Mouse (Mus musculus) liver, embryonic 15.5 days (tissue): ENCODE results near the gene Smurf2. TPM values are rescaled to one million over a fixed set of nuclear protein-coding genes. Genes with fewer than 3 reads are reported as not detected.

Experiments
- ATAC-seq: fragments of 200-750 bp; cut with Nextera tagmentation; 2 replicates; pipeline ENCODE4 v1.8.0; 2017; ENCODE audit warnings: moderate number of reproducible peaks, mild to moderate bottlenecking, moderate library complexity; ENCODE audit not compliant: insufficient read depth
- H3K27ac ChIP-seq: fragments of 300-500 bp; sonication (generic); replicated peaks from 2 replicates; pipeline ENCODE4 v1.5.1; 2015; ENCODE audit warnings: mild to moderate bottlenecking, inconsistent platforms
- H3K27me3 ChIP-seq: fragments of 300-500 bp; sonication (generic); 2 replicates; pipeline ENCODE4 v1.6.1; 2015; ENCODE audit warnings: mild to moderate bottlenecking, inconsistent platforms
- H3K36me3 ChIP-seq: fragments of 300-500 bp; sonication (generic); replicated peaks from 2 replicates; pipeline ENCODE4 v1.6.1; 2015; ENCODE audit warnings: moderate library complexity, mild to moderate bottlenecking, inconsistent platforms
- H3K4me1 ChIP-seq: fragments of 300-500 bp; sonication (generic); replicated peaks from 2 replicates; pipeline ENCODE4 v1.6.1; 2015; ENCODE audit warnings: inconsistent platforms
- H3K4me2 ChIP-seq: fragments of 300-500 bp; sonication (generic); 2 replicates; pipeline ENCODE4 v1.6.1; 2015; ENCODE audit warnings: moderate library complexity, mild to moderate bottlenecking, inconsistent platforms
- H3K4me3 ChIP-seq: fragments of 300-500 bp; sonication (generic); replicated peaks from 2 replicates; pipeline ENCODE4 v1.5.1; 2015; ENCODE audit warnings: mild to moderate bottlenecking, inconsistent platforms
- H3K9ac ChIP-seq: fragments of 300-500 bp; sonication (generic); 2 replicates; pipeline ENCODE4 v1.6.1; 2015; ENCODE audit warnings: moderate library complexity, mild to moderate bottlenecking, inconsistent platforms
- H3K9me3 ChIP-seq: fragments of 300-500 bp; sonication (generic); replicated peaks from 2 replicates; pipeline ENCODE4 v1.6.1; 2016; ENCODE audit warnings: inconsistent platforms
- WGBS: fragments of 180-500 bp; shearing (Covaris S2); methylation state at CpG from one replicate; pipeline ENCODE4 v1.1.7; 2015; ENCODE audit warnings: mixed read lengths; ENCODE audit not compliant: insufficient replicate concordance; 5-methylcytosine and 5-hydroxymethylcytosine counted together
- polyA plus RNA-seq: library from polyadenylated mRNA; unstranded; fragments of >200 nt; fragmentation: Nextera tagmentation; extraction: Ambion mirVana; gene quantifications from 2 replicates; pipeline ENCODE4 v1.2.1, GENCODE M21; 2015

The Smurf2 gene
- polyA plus RNA-seq, 1 experiment from 2014 or later, result 2.7 TPM

- H3K4me3 ChIP-seq, result no peak overlapping the region
- 63% methylated on average over 9 of the region's 9 CpGs for WGBS
- H3K36me3 ChIP-seq, result no peaks in the 10 kb centered on the region
- peaks cover 15% of the 10 kb centered on the region for H3K4me1 ChIP-seq
- no peak overlapping the region for H3K27ac ChIP-seq
- no peak for ATAC-seq
- H3K27me3 ChIP-seq, result no peaks in the 10 kb centered on the region
- no peaks in the 10 kb centered on the region for H3K9me3 ChIP-seq
- no peak overlapping the region for H3K4me2 ChIP-seq
- no peak overlapping the region for H3K9ac ChIP-seq
These were observed 33.6 kb upstream of the Smurf2 start for GRCm38 (mm10) chr11:106954116-106954515.

- H3K4me3 ChIP-seq, result no peak overlapping the region
- H3K4me2 ChIP-seq, result no peak overlapping the region
- no peak overlapping the region for H3K9ac ChIP-seq
- no peaks in the 10 kb centered on the region for H3K9me3 ChIP-seq
- no peaks in the 10 kb centered on the region; the same call in 1 of the 2 replicates for H3K4me1 ChIP-seq
- 19% methylated on average over 5 of the region's 5 CpGs for WGBS
- H3K36me3 ChIP-seq, result no peaks in the 10 kb centered on the region
- ATAC-seq, result no peak
- H3K27me3 ChIP-seq, result 0 out of 2 replicates have a peak, but pooled peaks cover 5% of the 10 kb centered on the region
- no peak overlapping the region for H3K27ac ChIP-seq
These were observed 16.8 kb upstream of the Smurf2 start for GRCm38 (mm10) chr11:106937306-106937705.

GRCm38 (mm10) chr11:106930366-106930765 is 9.9 kb upstream of the Smurf2 start:
- Histone ChIP-seq H3K4me3 (no peak overlapping the region), H3K4me2 (no peak overlapping the region), H3K36me3 (no peaks in the 10 kb centered on the region), H3K27me3 (no peaks in the 10 kb centered on the region), H3K9ac (no peak overlapping the region), H3K4me1 (peaks cover 3% of the 10 kb centered on the region; the same call in 1 of the 2 replicates), H3K9me3 (no peaks in the 10 kb centered on the region; the same call in 1 of the 2 replicates), H3K27ac (no peak overlapping the region)
- 78% methylated on average over 9 of the region's 9 CpGs for WGBS
- ATAC-seq, result no peak

- Histone ChIP-seq H3K4me2 (no peak overlapping the region), H3K27me3 (no peaks in the 10 kb centered on the region), H3K9me3 (no peaks in the 10 kb centered on the region; the same call in 1 of the 2 replicates), H3K36me3 (no peaks in the 10 kb centered on the region), H3K4me3 (no peak overlapping the region), H3K9ac (no peak overlapping the region), H3K4me1 (peaks cover 3% of the 10 kb centered on the region; the same call in 1 of the 2 replicates), H3K27ac (no peak overlapping the region)
- WGBS, result 55% methylated on average over 2 of the region's 2 CpGs
- ATAC-seq, result no peak
These were observed 8.4 kb upstream of the Smurf2 start for GRCm38 (mm10) chr11:106928935-106929334.

- Histone ChIP-seq H3K9me3 (no peaks in the 10 kb centered on the region; the same call in 1 of the 2 replicates), H3K4me2 (no peak overlapping the region), H3K27ac (no peak overlapping the region), H3K9ac (no peak overlapping the region), H3K36me3 (no peaks in the 10 kb centered on the region), H3K4me3 (no peak overlapping the region), H3K4me1 (peaks cover 3% of the 10 kb centered on the region; the same call in 1 of the 2 replicates), H3K27me3 (no peaks in the 10 kb centered on the region)
- no peak for ATAC-seq
- 77% methylated on average over 5 of the region's 5 CpGs for WGBS
These were observed 7.4 kb upstream of the Smurf2 start for GRCm38 (mm10) chr11:106927950-106928349.

- Histone ChIP-seq H3K27ac (no peak overlapping the region), H3K9ac (no peak overlapping the region), H3K4me3 (no peak overlapping the region), H3K27me3 (no peaks in the 10 kb centered on the region), H3K4me1 (peaks cover 3% of the 10 kb centered on the region; the same call in 1 of the 2 replicates), H3K4me2 (no peak overlapping the region), H3K36me3 (no peaks in the 10 kb centered on the region), H3K9me3 (no peaks in the 10 kb centered on the region; the same call in 1 of the 2 replicates)
- WGBS, result 77% methylated on average over 5 of the region's 5 CpGs
- no peak for ATAC-seq
These were observed 6.7 kb upstream of the Smurf2 start for GRCm38 (mm10) chr11:106927226-106927625.

- H3K27ac ChIP-seq, result no peak overlapping the region
- H3K4me2 ChIP-seq, result no peak overlapping the region
- 67% methylated on average over 4 of the region's 4 CpGs for WGBS
- H3K9ac ChIP-seq, result no peak overlapping the region
- no peaks in the 10 kb centered on the region for H3K36me3 ChIP-seq
- no peak overlapping the region for H3K4me3 ChIP-seq
- ATAC-seq, result no peak
- peaks cover 3% of the 10 kb centered on the region; the same call in 1 of the 2 replicates for H3K4me1 ChIP-seq
- H3K9me3 ChIP-seq, result no peaks in the 10 kb centered on the region; the same call in 1 of the 2 replicates
- no peaks in the 10 kb centered on the region for H3K27me3 ChIP-seq
These were observed 6.2 kb upstream of the Smurf2 start for GRCm38 (mm10) chr11:106926732-106927131.

- Histone ChIP-seq H3K27ac (peak overlapping the region; percentile 87), H3K4me1 (peaks cover 32% of the 10 kb centered on the region), H3K4me2 (peak overlapping the region; percentile 96), H3K27me3 (no peaks in the 10 kb centered on the region), H3K9ac (peak overlapping the region; percentile 87), H3K9me3 (no peaks in the 10 kb centered on the region), H3K4me3 (peak overlapping the region; percentile 88), H3K36me3 (no peaks in the 10 kb centered on the region)
- 2% methylated on average over 81 of the region's 87 CpGs for WGBS
- peak; percentile 71 for ATAC-seq
These were observed 634 bp downstream of the Smurf2 start for GRCm38 (mm10) chr11:106919612-106920550.

- Histone ChIP-seq H3K36me3 (no peaks in the 10 kb centered on the region), H3K27ac (no peak overlapping the region), H3K27me3 (no peaks in the 10 kb centered on the region), H3K4me3 (peak overlapping the region; percentile 88), H3K4me2 (peak overlapping the region; percentile 96), H3K4me1 (peaks cover 32% of the 10 kb centered on the region), H3K9me3 (no peaks in the 10 kb centered on the region), H3K9ac (peak overlapping the region; percentile 87; the same call in 1 of the 2 replicates)
- ATAC-seq, result no peak
- WGBS, result 34% methylated on average over 8 of the region's 8 CpGs
These were observed 1.6 kb downstream of the Smurf2 start for GRCm38 (mm10) chr11:106918901-106919300.

- no peak for ATAC-seq
These were observed 9.3 kb downstream of the Smurf2 start for GRCm38 (mm10) chr11:106911257-106911656.

GRCm38 (mm10) chr11:106908016-106908415 is 12.5 kb downstream of the Smurf2 start:
- no peaks in the 10 kb centered on the region for H3K27me3 ChIP-seq
- no peak overlapping the region for H3K4me3 ChIP-seq
- no peaks in the 10 kb centered on the region for H3K9me3 ChIP-seq
- H3K4me2 ChIP-seq, result no peak overlapping the region
- no peaks in the 10 kb centered on the region for H3K36me3 ChIP-seq
- ATAC-seq, result no peak
- no peak overlapping the region for H3K9ac ChIP-seq
- H3K27ac ChIP-seq, result no peak overlapping the region
- H3K4me1 ChIP-seq, result 0 out of 2 replicates have a peak, but pooled peaks cover 6% of the 10 kb centered on the region

More at GRCm38 (mm10) chr11:106911257-106911656, 9.3 kb downstream of the Smurf2 start:
- H3K9ac ChIP-seq, result no peak overlapping the region
- H3K27me3 ChIP-seq, result no peaks in the 10 kb centered on the region
- H3K4me3 ChIP-seq, result no peak overlapping the region
- H3K36me3 ChIP-seq, result no peaks in the 10 kb centered on the region
- H3K9me3 ChIP-seq, result no peaks in the 10 kb centered on the region
- H3K27ac ChIP-seq, result no peak overlapping the region
- H3K4me2 ChIP-seq, result no peak overlapping the region
- peaks cover 5% of the 10 kb centered on the region for H3K4me1 ChIP-seq
